Mouse (Mus musculus) urinary bladder, adult 2 months (tissue): ENCODE data around the gene Pigc. TPM values are rescaled to one million over a fixed set of nuclear protein-coding genes. Genes with fewer than 3 reads are reported as not detected.

Experiments used
- DNase-seq: peaks from one replicate; pipeline ENCODE4 v3.0.0; 2022; ENCODE audit warnings: low spot score
- polyA plus RNA-seq: library from polyadenylated mRNA; depleted of rRNA; stranded (reverse); fragments of >200 nt; gene quantifications from 2 replicates; pipeline ENCODE4 v1.2.3, GENCODE M21; 2012; rRNA removed

Pigc gene
- polyA plus RNA-seq, 1 experiment: 26.1 TPM

DNA sequence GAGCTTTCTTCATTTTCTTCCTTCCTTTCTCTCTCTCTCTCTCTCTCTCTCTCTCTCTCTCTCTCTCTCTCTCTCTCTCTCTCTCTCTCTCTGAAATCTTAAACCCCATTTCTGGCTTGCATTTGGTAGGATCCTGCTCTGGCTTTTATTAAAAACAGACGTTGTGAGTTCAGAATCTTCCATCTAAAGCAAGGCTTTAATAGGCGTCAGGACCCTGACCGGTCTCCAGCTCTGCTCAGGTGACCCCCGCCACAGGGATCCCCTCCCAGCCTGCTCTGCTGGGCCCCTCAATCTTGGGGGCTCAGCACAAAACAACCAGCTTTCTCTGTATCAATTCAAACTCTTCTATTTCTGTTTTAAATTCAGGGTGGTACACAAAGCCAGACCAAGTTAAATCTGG lies 39.2 kb downstream of the Pigc start:
- no peak for DNase-seq

GRCm38 (mm10) chr1:162008631-162009067 lies 39.7 kb downstream of the Pigc start:
- DNase-seq: no peak

DNA sequence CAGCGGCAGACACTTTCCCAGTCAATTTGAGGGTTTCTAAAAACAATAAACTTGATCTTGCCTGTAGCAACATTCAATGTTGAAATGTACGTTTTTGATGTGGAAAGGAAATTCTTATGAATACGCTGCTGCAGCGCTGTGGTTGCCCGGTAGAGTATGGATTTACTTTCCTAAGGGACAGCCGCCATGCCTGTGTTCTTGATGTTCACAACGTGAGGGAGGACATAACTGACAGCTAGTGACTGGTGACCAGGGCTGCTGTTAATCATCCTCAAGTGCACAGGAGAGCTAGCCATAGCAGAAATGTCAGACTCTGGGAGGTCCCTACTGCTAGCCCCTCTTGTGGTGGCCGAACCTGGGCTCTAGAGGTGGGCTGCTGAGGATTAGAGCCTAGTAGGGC lies 40.1 kb downstream of the Pigc start:
- DNase-seq: no peak

DNA sequence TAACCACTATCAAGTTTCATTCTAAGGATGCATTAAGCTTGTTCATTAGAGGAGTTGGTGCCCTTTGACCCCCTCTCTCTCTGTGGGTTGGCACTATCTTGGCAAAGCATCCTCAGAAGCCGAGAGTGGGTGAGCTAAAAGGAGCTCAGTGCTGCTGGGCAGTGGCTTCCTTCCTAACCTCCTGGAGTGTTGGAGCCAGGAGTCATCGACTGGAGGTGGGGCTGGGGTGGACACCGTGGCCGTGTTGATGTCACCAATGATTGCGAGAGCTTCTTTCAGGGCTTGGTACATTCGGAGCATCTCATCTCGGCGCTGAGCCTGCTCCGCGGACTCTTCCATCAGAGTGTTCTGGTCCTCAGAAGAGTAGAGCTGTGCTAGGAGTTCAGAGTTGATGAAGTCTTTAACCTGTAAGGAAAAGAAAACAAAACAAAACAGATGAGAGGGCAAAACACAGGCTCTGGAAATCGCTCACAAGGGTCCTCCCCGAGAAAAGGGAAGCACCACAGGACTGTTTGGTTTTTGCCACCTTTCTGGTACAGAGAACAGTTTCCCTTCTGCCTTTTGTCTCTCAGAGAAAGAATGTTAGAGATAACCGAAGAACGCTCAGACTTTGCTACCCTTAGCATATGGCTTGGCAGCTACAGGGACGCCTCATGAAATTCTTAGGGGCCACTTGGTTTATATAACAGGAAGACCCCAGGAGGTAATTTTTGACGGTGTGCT lies 42.7 kb downstream of the Pigc start:
- DNase-seq: no peak

GRCm38 (mm10) chr1:162013561-162013960 lies 44.6 kb downstream of the Pigc start:
- no peak for DNase-seq

- no peak for DNase-seq
Measured at GRCm38 (mm10) chr1:162015247-162015862, 46.4 kb downstream of the Pigc start.

GRCm38 (mm10) chr1:162016982-162017381 lies 48.0 kb downstream of the Pigc start:
- DNase-seq: no peak

- no peak for DNase-seq
Measured at GRCm38 (mm10) chr1:162017975-162018600, 49.1 kb downstream of the Pigc start.

DNA sequence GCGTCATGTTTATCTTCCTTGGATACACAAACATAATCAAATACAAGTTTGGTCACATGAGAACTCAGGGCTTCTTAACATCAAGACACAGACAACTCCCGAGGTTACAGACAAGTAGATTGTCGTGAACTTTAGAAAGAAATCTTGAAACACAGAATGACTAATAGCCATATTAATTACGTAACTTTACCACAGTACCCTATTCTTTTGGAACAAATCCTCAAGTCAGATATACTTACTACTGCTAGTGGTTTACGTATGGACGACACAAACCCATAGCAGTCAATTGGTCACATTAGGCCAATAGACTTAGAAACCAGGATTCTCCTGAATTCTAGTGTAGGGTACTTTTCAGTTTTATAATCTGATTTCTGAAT lies 49.6 kb downstream of the Pigc start:
- no peak for DNase-seq

DNA sequence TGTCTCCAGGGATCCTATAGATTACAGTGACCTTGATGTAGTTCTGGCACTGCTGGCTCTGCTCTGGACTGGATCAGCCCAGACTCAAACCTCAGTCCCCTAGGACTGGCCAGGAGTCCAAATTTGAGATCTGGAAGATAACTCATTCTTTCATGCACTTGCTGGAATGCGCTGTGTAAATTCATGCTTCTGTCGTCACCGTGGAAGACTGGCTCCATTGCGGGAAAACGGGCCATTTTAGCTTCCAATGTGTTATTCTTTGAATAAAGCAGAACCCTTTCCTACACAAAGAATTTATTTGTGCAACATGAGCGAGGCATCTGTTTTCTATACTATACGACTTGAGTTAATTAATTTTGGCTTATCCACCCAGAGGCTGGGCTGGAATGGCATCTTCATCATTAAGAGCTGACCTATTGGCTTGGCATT lies 51.3 kb downstream of the Pigc start:
- DNase-seq: no peak

DNA sequence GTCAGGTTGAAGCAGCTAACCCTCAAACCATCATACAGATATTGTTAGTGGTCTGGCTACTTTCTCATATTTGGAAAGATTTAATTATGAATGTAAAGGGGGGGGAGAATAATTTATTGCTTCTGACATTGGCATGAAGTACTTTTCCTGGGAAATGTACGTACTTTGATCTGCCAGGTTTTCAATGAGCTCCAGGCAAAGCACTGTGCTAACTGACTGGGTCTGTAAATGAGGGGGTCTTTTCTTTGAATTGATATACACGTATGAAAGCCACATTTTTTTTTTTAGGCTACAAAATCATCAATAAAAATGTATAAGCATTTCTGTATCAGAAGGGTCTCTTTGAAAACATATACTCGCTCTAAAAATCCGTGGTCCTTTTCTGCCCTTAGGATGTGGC lies 51.8 kb downstream of the Pigc start:
- DNase-seq: no peak

Other genes with a start within 250 kb of the Pigc start
- 0.30 and 0.50 TPM in 2 replicates for gene Fasl, start 180.7 kb upstream of the Pigc start, polyA plus RNA-seq
- gene Suco, start 92.5 kb upstream of the Pigc start, polyA plus RNA-seq: 24.1 and 27.6 TPM in 2 replicates
- gene 4930558K02Rik, start 10.4 kb downstream of the Pigc start, polyA plus RNA-seq: 0.06 TPM in 1 of 2 replicates, not detected in the other